Mouse (Mus musculus): Measurements from ENCODE around the gene Cenpo. TPM values are rescaled to one million over a fixed set of nuclear protein-coding genes. Genes with fewer than 3 reads are reported as not detected.

Gene Cenpo
- total and polyA plus RNA-seq, 3 experiments, result 19.3 to 32.7 (median 25.4) TPM

DNA sequence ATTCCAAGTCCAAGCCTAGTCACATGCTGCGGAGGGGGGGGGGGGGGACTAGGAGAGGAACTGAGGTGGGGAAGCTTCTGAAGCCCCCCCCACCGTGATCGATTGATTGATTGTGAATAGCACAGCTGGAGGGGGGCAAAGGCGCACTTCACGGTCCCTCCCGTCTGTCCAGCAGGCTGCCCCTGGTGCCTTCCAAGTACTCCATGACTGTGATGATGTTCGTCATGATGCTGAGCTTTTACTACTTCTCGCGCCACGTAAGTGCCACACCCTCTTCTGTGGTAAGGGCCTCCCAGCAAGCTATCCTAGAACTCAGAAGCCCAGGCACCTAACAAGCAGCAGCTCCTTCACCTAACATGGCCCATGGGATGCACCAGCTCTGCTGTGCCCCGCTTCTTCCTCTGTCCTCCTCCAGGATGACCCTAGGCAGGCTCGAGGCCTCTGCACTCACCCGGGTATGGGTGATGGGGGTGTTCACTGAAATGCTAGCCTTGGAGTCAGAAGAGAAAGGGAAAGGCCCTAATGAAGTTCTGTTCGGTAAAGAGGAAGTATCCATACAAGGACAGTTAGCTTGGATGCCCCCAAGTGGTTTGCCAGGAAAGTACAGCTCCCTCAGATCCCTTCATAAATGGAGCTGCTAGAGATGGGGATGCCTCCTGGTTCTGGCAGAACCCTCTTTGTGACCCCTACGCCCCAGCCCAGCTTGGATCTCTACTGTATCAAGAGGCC is 25.5 kb downstream of the Cenpo start (continued):
- TF ChIP-seq E2F4 (IDR thresholded peaks at IDR 0.05; ENCODE audit: insufficient replicate concordance, low read depth, low read length) (no peak), MXI1 (IDR thresholded peaks at IDR 0.05; ENCODE audit: low read depth, low read length) (no peak), RCOR1 (conservative IDR thresholded peaks at IDR 0.05; ENCODE audit: low read depth, low read length) (no peak), SIN3A (IDR thresholded peaks at IDR 0.05; ENCODE audit: low read length) (no peak), CHD1 (IDR thresholded peaks at IDR 0.05; ENCODE audit: low read depth, low read length) (no peak), PAX5 (IDR thresholded peaks at IDR 0.05; ENCODE audit: low read length) (no peak), GABPA (IDR thresholded peaks at IDR 0.05; ENCODE audit: insufficient replicate concordance, low read depth, low read length) (no peak)

DNA sequence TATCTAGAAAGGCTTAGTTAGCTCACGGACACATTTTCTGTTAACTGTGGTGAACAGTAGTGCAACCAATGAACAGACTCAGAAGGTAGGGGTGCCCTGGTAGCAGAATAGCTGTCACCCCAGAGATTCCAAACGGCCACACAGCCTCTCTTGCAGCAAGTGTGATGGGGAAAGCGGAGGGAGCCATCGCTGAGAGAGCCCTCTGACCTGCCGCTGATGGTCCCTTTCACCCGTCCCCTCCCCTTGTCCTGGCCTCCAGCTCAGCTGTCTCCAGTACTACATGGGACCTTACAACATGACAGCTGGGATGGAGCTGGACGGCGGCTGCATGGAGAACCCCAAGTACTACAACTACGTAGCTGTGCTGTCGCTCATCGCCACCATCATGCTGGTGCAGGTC is 28.0 kb downstream of the Cenpo start:
- in situ Hi-C loops (cut with MboI; ENCODE audit: low pct_ligation_motif_present, low pct_unique_long_range_greater_than_20kb, low sequenced_read_pairs) (no loop called here), dilution Hi-C loops (cut with MboI; ENCODE audit: extremely low pct_ligation_motif_present, extremely low pct_unique_long_range_greater_than_20kb, low sequenced_read_pairs) (no loop called here)
- Histone ChIP-seq H3K4me1 (ENCODE audit: control insufficient read depth in 1 of 2, insufficient read depth in 2 of 2) (peaks cover 6 to 28% of the 10 kb centered on the region in 2 experiments), H3K27me3 (replicated peaks) (no peaks in the 10 kb centered on the region), H3K4me3 (replicated peaks in 1 of 3; ENCODE audit: low read depth in 2 of 3, low read length in 2 of 3, poor library complexity in 1 of 3) (no peak overlapping the region), H3K9me3 (replicated peaks; ENCODE audit: low read length) (no peaks in the 10 kb centered on the region), H3K27ac (ENCODE audit: insufficient read depth, low read depth) (no peak overlapping the region), H3K79me2 (replicated peaks; ENCODE audit: control insufficient read depth, extremely low read depth, insufficient read depth, poor library complexity, severe bottlenecking) (no peaks in the 10 kb centered on the region), H3K36me3 (replicated peaks in 1 of 2; ENCODE audit: control insufficient read depth in 1 of 2, insufficient read depth in 1 of 2, low read length in 1 of 2) (peaks cover 0 to 33% of the 10 kb centered on the region in 2 experiments), H3K4me2 (ENCODE audit: insufficient read depth, low read depth, poor library complexity, severe bottlenecking) (no peak overlapping the region), H3K9ac (ENCODE audit: insufficient read depth, low read depth) (no peak overlapping the region)
- TF ChIP-seq ZNF384 (IDR thresholded peaks at IDR 0.05; ENCODE audit: low read depth, low read length) (no peak), TCF12 (IDR thresholded peaks at IDR 0.05; ENCODE audit: low read depth, low read length) (no peak), USF1 (IDR thresholded peaks at IDR 0.05; ENCODE audit: low read depth, low read length) (no peak), GABPA (IDR thresholded peaks at IDR 0.05; ENCODE audit: insufficient replicate concordance, low read depth, low read length) (no peak), IRF4 (IDR thresholded peaks at IDR 0.05; ENCODE audit: low read depth, low read length) (no peak), SMC3 (IDR thresholded peaks at IDR 0.05; ENCODE audit: low read depth, low read length) (no peak), E2F4 (IDR thresholded peaks at IDR 0.05; ENCODE audit: insufficient replicate concordance, low read depth, low read length) (no peak), MAZ (IDR thresholded peaks at IDR 0.05; ENCODE audit: low read depth, low read length) (no peak)
- no peak for DNase-seq (ENCODE audit: extremely low read depth)

DNA sequence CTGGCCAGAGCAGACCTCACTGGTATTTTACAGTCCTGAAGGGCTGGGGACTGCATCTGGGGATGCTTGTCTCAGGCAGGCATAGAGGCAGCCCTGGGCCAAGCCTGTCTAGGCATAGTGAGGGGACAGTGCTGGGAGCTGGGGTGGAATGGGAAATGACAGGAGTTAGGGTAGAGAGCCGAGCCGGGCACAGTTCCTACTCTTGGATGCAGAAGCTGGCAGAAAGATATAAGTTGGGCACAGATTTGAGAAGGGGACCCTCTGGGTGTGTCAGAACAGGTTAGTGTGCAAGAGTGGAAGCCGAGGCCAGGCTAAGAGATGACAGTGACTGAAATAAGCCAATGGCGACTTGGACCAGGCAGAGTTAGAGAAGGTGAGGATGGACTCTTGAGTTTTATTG is 31.9 kb downstream of the Cenpo start:
- Histone ChIP-seq H3K4me1 (ENCODE audit: control insufficient read depth in 1 of 2, insufficient read depth in 2 of 2) (no peaks in the 10 kb centered on the region; a peak in 2 of 4 replicates), H3K27me3 (replicated peaks) (no peaks in the 10 kb centered on the region), H3K36me3 (replicated peaks in 1 of 2; ENCODE audit: control insufficient read depth in 1 of 2, insufficient read depth in 1 of 2, low read length in 1 of 2) (peaks cover 0 to 19% of the 10 kb centered on the region in 2 experiments), H3K9ac (ENCODE audit: insufficient read depth, low read depth) (no peak overlapping the region), H3K27ac (ENCODE audit: insufficient read depth, low read depth) (no peak overlapping the region), H3K4me2 (ENCODE audit: insufficient read depth, low read depth, poor library complexity, severe bottlenecking) (no peak overlapping the region), H3K79me2 (replicated peaks; ENCODE audit: control insufficient read depth, extremely low read depth, insufficient read depth, poor library complexity, severe bottlenecking) (no peaks in the 10 kb centered on the region), H3K4me3 (replicated peaks in 1 of 3; ENCODE audit: low read depth in 2 of 3, low read length in 2 of 3, poor library complexity in 1 of 3) (no peak overlapping the region), H3K9me3 (replicated peaks; ENCODE audit: low read length) (no peaks in the 10 kb centered on the region)
- no peak for DNase-seq (ENCODE audit: extremely low read depth)
- TF ChIP-seq EP300 (IDR thresholded peaks at IDR 0.05; ENCODE audit: low read length) (no peak), IRF4 (IDR thresholded peaks at IDR 0.05; ENCODE audit: low read depth, low read length) (no peak), CHD2 (IDR thresholded peaks at IDR 0.05; ENCODE audit: low read length) (no peak), CHD1 (IDR thresholded peaks at IDR 0.05; ENCODE audit: low read depth, low read length) (no peak), E2F4 (IDR thresholded peaks at IDR 0.05; ENCODE audit: insufficient replicate concordance, low read depth, low read length) (no peak), MAX (IDR thresholded peaks at IDR 0.05; ENCODE audit: low read length) (no peak), CTCF (conservative IDR thresholded peaks at IDR 0.05 in 1 of 2, IDR thresholded peaks at IDR 0.05 in 1 of 2; ENCODE audit: low read depth in 2 of 2, low read length in 2 of 2) (no peak), MYC (IDR thresholded peaks at IDR 0.05; ENCODE audit: low read depth, low read length) (no peak), RCOR1 (conservative IDR thresholded peaks at IDR 0.05; ENCODE audit: low read depth, low read length) (no peak), TCF12 (IDR thresholded peaks at IDR 0.05; ENCODE audit: low read depth, low read length) (no peak), BHLHE40 (IDR thresholded peaks at IDR 0.05; ENCODE audit: low read depth, low read length) (no peak), ZMIZ1 (IDR thresholded peaks at IDR 0.05; ENCODE audit: low read depth, low read length) (no peak), POLR2A (IDR thresholded peaks at IDR 0.05; ENCODE audit: low read depth, low read length) (no peak), MAZ (IDR thresholded peaks at IDR 0.05; ENCODE audit: low read depth, low read length) (no peak)
- dilution Hi-C loops (cut with MboI; ENCODE audit: extremely low pct_ligation_motif_present, extremely low pct_unique_long_range_greater_than_20kb, low sequenced_read_pairs), result no loop called here
- in situ Hi-C loops (cut with MboI; ENCODE audit: low pct_ligation_motif_present, low pct_unique_long_range_greater_than_20kb, low sequenced_read_pairs), result no loop called here

Data from CH12.LX (cell line).